Mouse (Mus musculus): ENCODE results near the gene Akap13.

DNA sequence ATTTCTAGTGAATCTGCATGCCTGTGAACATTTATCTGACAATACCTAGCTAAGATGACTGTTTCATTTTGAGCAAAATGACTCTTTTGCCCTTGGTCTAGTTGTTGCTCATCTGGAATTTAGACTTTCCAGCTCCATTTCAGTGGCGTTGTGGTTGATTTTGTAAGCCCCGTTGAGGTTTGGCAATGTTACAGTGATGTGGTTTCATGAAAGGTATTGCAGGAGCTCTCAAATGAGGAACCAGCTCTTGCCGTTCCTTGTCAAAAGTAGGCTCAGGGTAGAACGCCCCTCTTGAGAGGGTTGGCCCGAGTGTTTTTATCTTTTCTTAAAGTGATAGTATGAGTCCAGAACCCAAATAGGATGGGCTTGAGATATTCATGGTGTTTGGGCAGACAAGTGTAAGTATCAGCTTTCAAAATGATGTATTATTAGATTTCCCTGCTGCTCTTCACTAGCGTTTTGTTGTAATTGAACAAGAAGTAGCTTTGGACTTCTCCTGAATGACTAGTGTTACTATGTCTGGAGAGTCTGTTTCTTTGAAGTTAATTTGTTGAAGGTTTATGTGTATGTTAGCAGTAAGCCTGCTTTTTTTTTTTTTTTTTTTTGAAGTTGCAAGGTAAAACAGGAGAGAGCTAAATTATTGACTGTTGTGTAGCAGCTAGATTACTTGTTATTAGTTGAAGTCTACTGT is 140.9 kb downstream of the Akap13 start:
- TF ChIP-seq CTCF (IDR thresholded peaks at IDR 0.05; ENCODE audit: insufficient read depth, low read length) (no peak), POLR2A (IDR thresholded peaks at IDR 0.05; ENCODE audit: borderline replicate concordance, extremely low read depth, low read depth, low read length) (no peak)
